Mouse (Mus musculus): ENCODE results near the gene Kcnma1.

DNA sequence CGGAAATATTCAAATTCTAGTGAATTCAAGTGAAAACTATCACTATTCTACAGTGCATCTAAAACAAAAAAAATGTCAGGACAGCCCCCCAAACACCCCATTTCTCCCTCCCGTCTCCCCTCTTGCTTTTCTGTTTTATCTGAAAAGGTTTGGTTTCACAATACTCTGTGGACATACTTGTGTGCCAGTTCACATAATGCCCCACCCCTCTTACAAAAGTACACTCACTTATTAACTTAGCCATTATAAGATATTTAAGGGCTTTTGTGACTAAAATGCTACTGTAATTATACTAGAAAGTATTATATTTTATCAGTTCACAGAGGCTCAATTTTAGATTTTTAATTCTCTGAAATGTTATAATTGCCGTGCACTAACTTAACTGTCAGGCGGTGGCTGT is 45.0 kb upstream of the Kcnma1 start:
- TF ChIP-seq ZNF384 (IDR thresholded peaks at IDR 0.05; ENCODE audit: low read depth, low read length) (no peak), MAFK (IDR thresholded peaks at IDR 0.05; ENCODE audit: insufficient read depth, low read depth, low read length) (no peak), ZC3H11A (IDR thresholded peaks at IDR 0.05; ENCODE audit: borderline replicate concordance, low read depth, low read length) (no peak), HCFC1 (IDR thresholded peaks at IDR 0.05; ENCODE audit: borderline replicate concordance, insufficient read depth, low read length) (no peak), CHD2 (IDR thresholded peaks at IDR 0.05; ENCODE audit: low read depth, low read length) (no peak)

All from ES-E14 (cell line).